Mouse (Mus musculus) embryo, embryonic 11.5 days (tissue): ENCODE data around the gene Depdc1b.

Source experiments
- DNase-seq: peaks from one replicate; pipeline ENCODE4 v3.0.0-alpha.2; 2012; ENCODE audit warnings: low read depth, low spot score

The Depdc1b gene

GRCm38 (mm10) chr13:108435687-108436086 lies 119.6 kb downstream of the Depdc1b start:
- DNase-seq: no peak

- no peak for DNase-seq
Measured at GRCm38 (mm10) chr13:108437424-108437823, 121.3 kb downstream of the Depdc1b start.

- DNase-seq: no peak
Measured at GRCm38 (mm10) chr13:108439012-108439411, 122.9 kb downstream of the Depdc1b start.

GRCm38 (mm10) chr13:108448348-108448931 lies 132.3 kb downstream of the Depdc1b start:
- DNase-seq: no peak

- DNase-seq: no peak
Measured at GRCm38 (mm10) chr13:108449116-108450097, 133.3 kb downstream of the Depdc1b start, which contains the start of gene Pde4d. Gene Pde4d, plus strand, starts transcription at chr13:108449948.

GRCm38 (mm10) chr13:108451122-108451521 lies 135.0 kb downstream of the Depdc1b start:
- DNase-seq: no peak

GRCm38 (mm10) chr13:108453064-108453919 lies 137.2 kb downstream of the Depdc1b start:
- DNase-seq: no peak
